In genomic region chr6:134189575-134190132, GRCm38 (mm10) we compare ENCODE assay signal across 9 mouse cellular contexts.
A peak's percentile ranks its signal among the peaks of the same experiment; 100 is the strongest.
DNase-seq lines count a peak whose midpoint lies in the region; ATAC-seq lines count a peak whose summit lies in the region.
"Had no signal": no experiment of that assay in that cellular context is flagged by ENCODE, and none has a peak within 500 bp of the region (broad histone marks: within the 10 kb centered on the region; RNA-seq: fewer than 3 reads in every experiment).

No protein-coding gene starts in this region.

- no peak overlapping the region for H3K4me3 ChIP-seq in heart, embryonic 16.5 days (ENCODE audit: low read length)

- peak; percentile 32 for DNase-seq in gastrocnemius, postnatal 25 days
- DNase-seq in gastrocnemius, postnatal 10 days, result no peak
- peak; percentile 39 for DNase-seq in embryo, embryonic 10.5 days (ENCODE audit: low spot score)
- peak; percentile 42 for DNase-seq in kidney, postnatal 14 days
- peak; percentile 55 for DNase-seq in splenic B cell, adult 2 months (ENCODE audit: low read depth, low spot score)
- no peak for DNase-seq in MN1 (ENCODE audit: low spot score)

- peaks cover 61% of the 10 kb centered on the region for H3K4me1 ChIP-seq in heart, embryonic 16.5 days (ENCODE audit: control insufficient read depth, insufficient read depth, low read length)

- peak overlapping the region; percentile 81 for H3K27ac ChIP-seq in heart, embryonic 16.5 days (ENCODE audit: low read length)

- H3K9ac ChIP-seq in heart, embryonic 16.5 days (ENCODE audit: low read length), result peak overlapping the region; percentile 32

- H3K4me2 ChIP-seq in heart, embryonic 16.5 days (ENCODE audit: low read depth, low read length), result peak overlapping the region; percentile 28

- no peaks in the 10 kb centered on the region for H3K36me3 ChIP-seq in heart, embryonic 16.5 days (ENCODE audit: control insufficient read depth, insufficient read depth)
- no peaks in the 10 kb centered on the region for H3K36me3 ChIP-seq in splenic B cell, adult 2 months (ENCODE audit: control insufficient read depth, insufficient read depth, low read length, poor library complexity, severe bottlenecking)

- H3K27me3 ChIP-seq in heart, embryonic 16.5 days (ENCODE audit: control insufficient read depth, insufficient read depth, low read length), result no peaks in the 10 kb centered on the region
- no peaks in the 10 kb centered on the region for H3K27me3 ChIP-seq in splenic B cell, adult 2 months (ENCODE audit: control insufficient read depth, insufficient read depth, low read length, poor library complexity, severe bottlenecking)
- H3K27me3 ChIP-seq: Patski had no signal

- peak; percentile 57 for ATAC-seq in heart, embryonic 16.5 days (replicated peaks; ENCODE audit: extremely low read depth, insufficient read depth, low FRiP score)
- ATAC-seq in megakaryocyte progenitor cell, adult 5-6 weeks (replicated peaks; ENCODE audit: poor library complexity), result peak; percentile 66
- ATAC-seq: Patski had no signal

- no peaks in the 10 kb centered on the region for H3K9me3 ChIP-seq in heart, embryonic 16.5 days (replicated peaks; ENCODE audit: control insufficient read depth, low read length)

- 17% methylated on average over 7 of the region's 7 CpGs for WGBS in heart, embryonic 16.5 days

Comparison
In these comparisons a context has a peak if more than half of its experiments do, and no peak if none do; other contexts are left out.
1. DNase-seq: peak in gastrocnemius, postnatal 25 days (single experiment), embryo, embryonic 10.5 days (single experiment), kidney, postnatal 14 days (single experiment) and splenic B cell, adult 2 months (single experiment); none in gastrocnemius, postnatal 10 days (single experiment) and MN1 (single experiment).